Mouse (Mus musculus): ENCODE measurements around the gene Phgr1. TPM values are rescaled to one million over a fixed set of nuclear protein-coding genes. Genes with fewer than 3 reads are reported as not detected.

Gene Phgr1
- polyA plus RNA-seq, 1 experiment from 2014 or later, result not detected

- H3K36me3 ChIP-seq (replicated peaks), result no peaks in the 10 kb centered on the region
- H3K27me3 ChIP-seq (replicated peaks; ENCODE audit: low read depth, poor library complexity, severe bottlenecking), result peaks cover 48% of the 10 kb centered on the region
- no peak overlapping the region for H3K27ac ChIP-seq (replicated peaks)
- peak overlapping the region; percentile 40 for H3K4me3 ChIP-seq
- WGBS, result 55% methylated on average over 12 of the region's 12 CpGs
- H3K4me1 ChIP-seq, result peaks cover 9% of the 10 kb centered on the region
- no peak for DNase-seq (ENCODE audit: low spot score)
- no peaks in the 10 kb centered on the region for H3K9me3 ChIP-seq
Measured at GRCm38 (mm10) chr2:118790221-118790550, 17.6 kb downstream of the Phgr1 start.

GRCm38 (mm10) chr2:118790551-118791525, 18.3 kb downstream of the Phgr1 start:
- Histone ChIP-seq H3K4me1 (peaks cover 9% of the 10 kb centered on the region), H3K4me3 (peak overlapping the region; percentile 40), H3K27me3 (replicated peaks; ENCODE audit: low read depth, poor library complexity, severe bottlenecking) (peaks cover 48% of the 10 kb centered on the region), H3K36me3 (replicated peaks) (no peaks in the 10 kb centered on the region), H3K27ac (replicated peaks) (no peak overlapping the region), H3K9me3 (no peaks in the 10 kb centered on the region)
- peak; percentile 80 for DNase-seq (ENCODE audit: low spot score)
- 28% methylated on average over 44 of the region's 44 CpGs for WGBS

GRCm38 (mm10) chr2:118791591-118792258, 19.2 kb downstream of the Phgr1 start:
- Histone ChIP-seq H3K27ac (replicated peaks) (no peak overlapping the region), H3K27me3 (replicated peaks; ENCODE audit: low read depth, poor library complexity, severe bottlenecking) (peaks cover 48% of the 10 kb centered on the region), H3K9me3 (no peaks in the 10 kb centered on the region), H3K36me3 (replicated peaks) (no peaks in the 10 kb centered on the region), H3K4me3 (no peak overlapping the region), H3K4me1 (peaks cover 9% of the 10 kb centered on the region)
- DNase-seq (ENCODE audit: low spot score), result no peak
- 94% methylated on average over 26 of the region's 26 CpGs for WGBS

GRCm38 (mm10) chr2:118792259-118792613, 19.7 kb downstream of the Phgr1 start:
- Histone ChIP-seq H3K4me1 (peaks cover 9% of the 10 kb centered on the region), H3K4me3 (no peak overlapping the region), H3K36me3 (replicated peaks) (no peaks in the 10 kb centered on the region), H3K9me3 (no peaks in the 10 kb centered on the region), H3K27me3 (replicated peaks; ENCODE audit: low read depth, poor library complexity, severe bottlenecking) (peaks cover 46% of the 10 kb centered on the region), H3K27ac (replicated peaks) (no peak overlapping the region)
- WGBS, result 80% methylated on average over 4 of the region's 4 CpGs
- no peak for DNase-seq (ENCODE audit: low spot score)

GRCm38 (mm10) chr2:118793636-118794035, 21.1 kb downstream of the Phgr1 start:
- Histone ChIP-seq H3K36me3 (replicated peaks) (no peaks in the 10 kb centered on the region), H3K4me3 (no peak overlapping the region), H3K27me3 (replicated peaks; ENCODE audit: low read depth, poor library complexity, severe bottlenecking) (peaks cover 34% of the 10 kb centered on the region), H3K4me1 (peaks cover 9% of the 10 kb centered on the region), H3K9me3 (no peaks in the 10 kb centered on the region), H3K27ac (replicated peaks) (no peak overlapping the region)
- DNase-seq (ENCODE audit: low spot score), result no peak
- WGBS, result 79% methylated on average over 4 of the region's 4 CpGs

GRCm38 (mm10) chr2:118802542-118803118, 30.1 kb downstream of the Phgr1 start:
- Histone ChIP-seq H3K4me1 (no peaks in the 10 kb centered on the region), H3K36me3 (replicated peaks) (no peaks in the 10 kb centered on the region), H3K27ac (replicated peaks) (no peak overlapping the region), H3K9me3 (no peaks in the 10 kb centered on the region), H3K4me3 (no peak overlapping the region), H3K27me3 (replicated peaks; ENCODE audit: low read depth, poor library complexity, severe bottlenecking) (peaks cover 6% of the 10 kb centered on the region)
- no peak for DNase-seq (ENCODE audit: low spot score)
- 73% methylated on average over 4 of the region's 4 CpGs for WGBS

GRCm38 (mm10) chr2:118804474-118804873, 31.9 kb downstream of the Phgr1 start:
- Histone ChIP-seq H3K9me3 (no peaks in the 10 kb centered on the region), H3K4me1 (no peaks in the 10 kb centered on the region)
- 69% methylated on average over 2 of the region's 2 CpGs for WGBS

GRCm38 (mm10) chr2:118805137-118805536, 32.6 kb downstream of the Phgr1 start:
- 71% methylated on average over 3 of the region's 3 CpGs for WGBS
- no peaks in the 10 kb centered on the region for H3K36me3 ChIP-seq (replicated peaks)

More at GRCm38 (mm10) chr2:118804474-118804873, 31.9 kb downstream of the Phgr1 start:
- no peak overlapping the region for H3K27ac ChIP-seq (replicated peaks)
- no peaks in the 10 kb centered on the region for H3K36me3 ChIP-seq (replicated peaks)
- peaks cover 6% of the 10 kb centered on the region for H3K27me3 ChIP-seq (replicated peaks; ENCODE audit: low read depth, poor library complexity, severe bottlenecking)
- DNase-seq (ENCODE audit: low spot score), result no peak
- no peak overlapping the region for H3K4me3 ChIP-seq

GRCm38 (mm10) chr2:118805756-118806155, 33.2 kb downstream of the Phgr1 start:
- H3K4me3 ChIP-seq, result no peak overlapping the region
- no peaks in the 10 kb centered on the region for H3K9me3 ChIP-seq
- H3K27ac ChIP-seq (replicated peaks), result no peak overlapping the region
- no peak for DNase-seq (ENCODE audit: low spot score)
- 0 out of 2 replicates have a peak, but pooled peaks cover 2% of the 10 kb centered on the region for H3K4me1 ChIP-seq
- 39% methylated on average over 3 of the region's 3 CpGs for WGBS
- H3K27me3 ChIP-seq (replicated peaks; ENCODE audit: low read depth, poor library complexity, severe bottlenecking), result peaks cover 6% of the 10 kb centered on the region
- H3K36me3 ChIP-seq (replicated peaks), result no peaks in the 10 kb centered on the region

More at GRCm38 (mm10) chr2:118805137-118805536, 32.6 kb downstream of the Phgr1 start:
- H3K9me3 ChIP-seq, result no peaks in the 10 kb centered on the region
- no peaks in the 10 kb centered on the region for H3K4me1 ChIP-seq
- no peak overlapping the region for H3K27ac ChIP-seq (replicated peaks)
- peaks cover 6% of the 10 kb centered on the region for H3K27me3 ChIP-seq (replicated peaks; ENCODE audit: low read depth, poor library complexity, severe bottlenecking)
- H3K4me3 ChIP-seq, result no peak overlapping the region
- DNase-seq (ENCODE audit: low spot score), result no peak

GRCm38 (mm10) chr2:118806860-118807259, 34.3 kb downstream of the Phgr1 start:
- 0 out of 2 replicates have a peak, but pooled peaks cover 3% of the 10 kb centered on the region for H3K4me1 ChIP-seq
- WGBS, result 73% methylated on average over 4 of the region's 4 CpGs
- no peaks in the 10 kb centered on the region for H3K9me3 ChIP-seq
- H3K27me3 ChIP-seq (replicated peaks; ENCODE audit: low read depth, poor library complexity, severe bottlenecking), result peaks cover 6% of the 10 kb centered on the region
- no peaks in the 10 kb centered on the region for H3K36me3 ChIP-seq (replicated peaks)
- no peak overlapping the region for H3K27ac ChIP-seq (replicated peaks)
- no peak for DNase-seq (ENCODE audit: low spot score)
- no peak overlapping the region for H3K4me3 ChIP-seq

- peaks cover 8% of the 10 kb centered on the region for H3K36me3 ChIP-seq (replicated peaks)
- H3K9me3 ChIP-seq, result no peaks in the 10 kb centered on the region
- no peak for DNase-seq (ENCODE audit: low spot score)
- peaks cover 24% of the 10 kb centered on the region for H3K4me1 ChIP-seq
- WGBS, result 29% methylated on average over 2 of the region's 2 CpGs
- H3K27me3 ChIP-seq (replicated peaks; ENCODE audit: low read depth, poor library complexity, severe bottlenecking), result peaks cover 8% of the 10 kb centered on the region
- no peak overlapping the region for H3K27ac ChIP-seq (replicated peaks)
- H3K4me3 ChIP-seq, result no peak overlapping the region
Measured at GRCm38 (mm10) chr2:118810861-118811260, 38.3 kb downstream of the Phgr1 start.

- no peaks in the 10 kb centered on the region for H3K9me3 ChIP-seq
- DNase-seq (ENCODE audit: low spot score), result no peak
- peaks cover 24% of the 10 kb centered on the region for H3K4me1 ChIP-seq
- no peak overlapping the region for H3K4me3 ChIP-seq
- H3K27me3 ChIP-seq (replicated peaks; ENCODE audit: low read depth, poor library complexity, severe bottlenecking), result 0 out of 2 replicates have a peak, but pooled peaks cover 3% of the 10 kb centered on the region
- WGBS, result 66% methylated on average over 1 of the region's 1 CpGs
- H3K27ac ChIP-seq (replicated peaks), result no peak overlapping the region
- H3K36me3 ChIP-seq (replicated peaks), result peaks cover 24% of the 10 kb centered on the region
Measured at GRCm38 (mm10) chr2:118812724-118813123, 40.2 kb downstream of the Phgr1 start.
